8 mouse cellular contexts compared by ENCODE assay signal in the genomic region with DNA sequence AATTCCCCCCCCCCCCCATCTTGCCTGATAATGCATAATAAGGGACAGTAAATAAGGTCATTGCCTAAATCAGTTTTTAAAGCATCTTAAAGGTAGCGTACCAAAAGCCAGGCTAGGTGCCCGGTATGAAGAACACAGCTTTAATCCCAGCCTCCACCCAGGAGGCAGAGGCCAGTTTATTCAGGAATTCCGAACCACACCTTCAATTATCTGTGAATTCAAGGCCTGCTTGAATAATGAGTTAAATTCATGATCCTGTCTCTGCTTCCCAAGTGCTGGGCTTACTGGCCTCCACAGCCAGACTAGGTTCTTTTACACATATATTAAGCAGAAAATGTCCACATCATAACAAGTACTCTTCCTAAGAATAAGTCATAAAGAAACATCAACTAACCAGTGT. TPM values are rescaled to one million over a fixed set of nuclear protein-coding genes. Genes with fewer than 3 reads are reported as not detected.
A peak's percentile ranks its signal among the peaks of the same experiment; 100 is the strongest.
DNase-seq lines count a peak whose midpoint lies in the region; ATAC-seq and TF ChIP-seq lines count a peak whose summit lies in the region.

No protein-coding gene starts in this region.

- H3K27me3 ChIP-seq in embryonic facial prominence, embryonic 11.5 days (ENCODE audit: control insufficient read depth, insufficient read depth, low read length), result no peaks in the 10 kb centered on the region
- no peaks in the 10 kb centered on the region for H3K27me3 ChIP-seq in intestine, embryonic 16.5 days (replicated peaks; ENCODE audit: control insufficient read depth, insufficient read depth, low read length)
- no peaks in the 10 kb centered on the region for H3K27me3 ChIP-seq in neural tube, embryonic 13.5 days

- 16% methylated on average over 3 of the region's 3 CpGs for WGBS in embryonic facial prominence, embryonic 11.5 days
- WGBS in intestine, embryonic 16.5 days, result 15% methylated on average over 3 of the region's 3 CpGs
- WGBS in neural tube, embryonic 13.5 days, result 19% methylated on average over 3 of the region's 3 CpGs

- no peaks in the 10 kb centered on the region for H3K9me3 ChIP-seq in embryonic facial prominence, embryonic 11.5 days (replicated peaks; ENCODE audit: control insufficient read depth, low read length)
- H3K9me3 ChIP-seq in intestine, embryonic 16.5 days (ENCODE audit: control insufficient read depth, low read length), result no peaks in the 10 kb centered on the region
- H3K9me3 ChIP-seq in neural tube, embryonic 13.5 days, result no peaks in the 10 kb centered on the region

- peak overlapping the region; percentile 73; the same call in 1 of the 2 replicates for H3K27ac ChIP-seq in left cerebral cortex, adult 2 months
- no peak overlapping the region for H3K27ac ChIP-seq in embryonic facial prominence, embryonic 11.5 days (replicated peaks; ENCODE audit: low read depth, low read length)
- peak overlapping the region; percentile 76; the same call in 1 of the 2 replicates for H3K27ac ChIP-seq in intestine, embryonic 16.5 days (ENCODE audit: low read length)
- H3K27ac ChIP-seq in neural tube, embryonic 13.5 days (replicated peaks), result no peak overlapping the region

- peak; percentile 10 for ATAC-seq in embryonic facial prominence, embryonic 11.5 days (replicated peaks; ENCODE audit: insufficient number of reproducible peaks, low FRiP score, low TSS enrichment, low read depth)
- peak; percentile 23; the same call in 1 of the 2 replicates for ATAC-seq in intestine, embryonic 16.5 days
- peak; percentile 44 for ATAC-seq in neural tube, embryonic 13.5 days (ENCODE audit: low read depth)

- intact Hi-C loops in left cerebral cortex, adult 2 months (cut with DNase I), result loop anchor here (1.0 to 10.0 kb wide), 2 partner anchors 15 to 1016 kb away; a partner anchor contains a TSS
- intact Hi-C loops in left cerebral cortex, postnatal 36 days (cut with DNase I), result no loop called here
- intact Hi-C loops in left cerebral cortex, postnatal 4 days (cut with DNase I), result no loop called here

- peak overlapping the region; percentile 84 for H3K4me2 ChIP-seq in embryonic facial prominence, embryonic 11.5 days (ENCODE audit: low read depth, low read length)
- peak overlapping the region; percentile 85 for H3K4me2 ChIP-seq in intestine, embryonic 16.5 days (ENCODE audit: low read depth, low read length)
- H3K4me2 ChIP-seq in neural tube, embryonic 13.5 days, result peak overlapping the region; percentile 88

- peak overlapping the region; percentile 80 for H3K9ac ChIP-seq in embryonic facial prominence, embryonic 11.5 days (replicated peaks; ENCODE audit: low read length)
- H3K9ac ChIP-seq in intestine, embryonic 16.5 days (ENCODE audit: low read depth, low read length), result peak overlapping the region; percentile 82; the same call in 1 of the 2 replicates
- peak overlapping the region; percentile 91 for H3K9ac ChIP-seq in neural tube, embryonic 13.5 days

- DNase-seq in left cerebral cortex, adult 2 months (ENCODE audit: extremely low spot score in 1 of 2, low spot score in 2 of 2), result no peak
- no peak for DNase-seq in left cerebral cortex, postnatal 36 days (ENCODE audit: low spot score in 2 of 2)
- no peak for DNase-seq in embryonic facial prominence, embryonic 11.5 days (ENCODE audit: low spot score)
- DNase-seq in layer of hippocampus, postnatal 36 days, result no peak
- no peak for DNase-seq in left cerebral cortex, postnatal 4 days
- DNase-seq in kidney, adult 9 months, result no peak

- H3K4me3 ChIP-seq in left cerebral cortex, adult 2 months, result peak overlapping the region; percentile 57
- peak overlapping the region; percentile 75 for H3K4me3 ChIP-seq in embryonic facial prominence, embryonic 11.5 days (ENCODE audit: low read depth, low read length)
- H3K4me3 ChIP-seq in intestine, embryonic 16.5 days (ENCODE audit: low read length), result peak overlapping the region; percentile 87
- peak overlapping the region; percentile 87 for H3K4me3 ChIP-seq in neural tube, embryonic 13.5 days

- peaks cover 3% of the 10 kb centered on the region for H3K36me3 ChIP-seq in embryonic facial prominence, embryonic 11.5 days (replicated peaks; ENCODE audit: control insufficient read depth, insufficient read depth, low read depth, low read length)
- no peaks in the 10 kb centered on the region for H3K36me3 ChIP-seq in intestine, embryonic 16.5 days (ENCODE audit: control insufficient read depth, insufficient read depth, low read length)
- peaks cover 9% of the 10 kb centered on the region for H3K36me3 ChIP-seq in neural tube, embryonic 13.5 days

- H3K4me1 ChIP-seq in embryonic facial prominence, embryonic 11.5 days (ENCODE audit: control insufficient read depth, insufficient read depth, low read length), result no peaks in the 10 kb centered on the region
- peaks cover 7% of the 10 kb centered on the region; the same call in 1 of the 2 replicates for H3K4me1 ChIP-seq in intestine, embryonic 16.5 days (ENCODE audit: control insufficient read depth, insufficient read depth, low read length)
- H3K4me1 ChIP-seq in neural tube, embryonic 13.5 days (replicated peaks), result peaks cover 24% of the 10 kb centered on the region

- no peak for TF ChIP-seq CTCF in left cerebral cortex, adult 2 months (IDR thresholded peaks at IDR 0.05)

RNA-seq across cellular contexts. Expression of a gene that starts 0.6 kb away (rescaled TPM):
- 10 to 100 TPM; 31.3 to 36.5 TPM for total RNA-seq in left cerebral cortex, adult 2 months (2021)
- 10 to 100 TPM; 24.1 to 27.1 TPM for total RNA-seq in left cerebral cortex, postnatal 36 days (2021)
- 14.3 and 18.2 TPM in 2 replicates for polyA plus RNA-seq in embryonic facial prominence, embryonic 11.5 days (2014; fragmentation: Nextera tagmentation; extraction: Ambion mirVana)
- polyA plus RNA-seq in intestine, embryonic 16.5 days (2015; fragmentation: Nextera tagmentation; extraction: Ambion mirVana), result 4.7 and 5.0 TPM in 2 replicates
- 12.0 and 12.5 TPM in 2 replicates for polyA plus RNA-seq in neural tube, embryonic 13.5 days (2015; fragmentation: Nextera tagmentation; extraction: Ambion mirVana)
- total RNA-seq in layer of hippocampus, postnatal 36 days (2021), result 10 to 100 TPM; 25.7 to 26.4 TPM
- total RNA-seq in left cerebral cortex, postnatal 4 days (2021), result 10 to 100 TPM; 15.4 to 20.9 TPM

RNA-seq across cellular contexts. Expression of a gene that starts 14.8 kb away (rescaled TPM):
- 10 to 100 TPM; 18.2 to 22.3 TPM for total RNA-seq in left cerebral cortex, adult 2 months (2021)
- total RNA-seq in left cerebral cortex, postnatal 36 days (2021), result 10 to 100 TPM; 19.2 to 22.1 TPM
- polyA plus RNA-seq in embryonic facial prominence, embryonic 11.5 days (2014; fragmentation: Nextera tagmentation; extraction: Ambion mirVana), result 157 and 185 TPM in 2 replicates
- polyA plus RNA-seq in intestine, embryonic 16.5 days (2015; fragmentation: Nextera tagmentation; extraction: Ambion mirVana), result 86.2 and 95.5 TPM in 2 replicates
- polyA plus RNA-seq in neural tube, embryonic 13.5 days (2015; fragmentation: Nextera tagmentation; extraction: Ambion mirVana), result 69.6 and 77.6 TPM in 2 replicates
- 10 to 100 TPM; 26.6 to 27.4 TPM for total RNA-seq in layer of hippocampus, postnatal 36 days (2021)
- total RNA-seq in left cerebral cortex, postnatal 4 days (2021), result 10 to 100 TPM; 24.3 to 26.0 TPM

RNA-seq across cellular contexts. Expression of a gene that starts 14.9 kb away (rescaled TPM):
- total RNA-seq in left cerebral cortex, adult 2 months (2021), result 10 to 100 TPM; 14.4 to 15.6 TPM
- total RNA-seq in left cerebral cortex, postnatal 36 days (2021), result 10 to 100 TPM; 13.6 to 18.7 TPM
- polyA plus RNA-seq in embryonic facial prominence, embryonic 11.5 days (2014; fragmentation: Nextera tagmentation; extraction: Ambion mirVana), result 31.2 and 34.1 TPM in 2 replicates
- polyA plus RNA-seq in intestine, embryonic 16.5 days (2015; fragmentation: Nextera tagmentation; extraction: Ambion mirVana), result 18.5 and 21.9 TPM in 2 replicates
- 30.3 and 32.5 TPM in 2 replicates for polyA plus RNA-seq in neural tube, embryonic 13.5 days (2015; fragmentation: Nextera tagmentation; extraction: Ambion mirVana)
- total RNA-seq in layer of hippocampus, postnatal 36 days (2021), result 10 to 100 TPM; 12.7 to 13.5 TPM
- total RNA-seq in left cerebral cortex, postnatal 4 days (2021), result 10 to 100 TPM; 11.9 to 15.9 TPM

Comparison
In these comparisons a context has a peak if more than half of its experiments do, and no peak if none do; other contexts are left out.
1. H3K27ac ChIP-seq: peak in left cerebral cortex, adult 2 months (single experiment) and intestine, embryonic 16.5 days (single experiment); none in embryonic facial prominence, embryonic 11.5 days (single experiment) and neural tube, embryonic 13.5 days (single experiment).
2. Peak in every context shown above with its lines, with median percentiles within 50 percentile points of each other: H3K4me3 ChIP-seq, ATAC-seq, H3K4me2 ChIP-seq and H3K9ac ChIP-seq.